Mouse (Mus musculus) intestine, embryonic 14.5 days (tissue): Measurements from ENCODE around the gene Plekhd1. TPM values are rescaled to one million over a fixed set of nuclear protein-coding genes. Genes with fewer than 3 reads are reported as not detected.

Source experiments
- ATAC-seq: fragments of 200-750 bp; cut with Nextera tagmentation; replicated peaks from 2 replicates; pipeline ENCODE4 v1.8.0; 2017; ENCODE audit warnings: low read depth, moderate number of reproducible peaks, moderate TSS enrichment, moderate library complexity; ENCODE audit not compliant: low FRiP score, low TSS enrichment
- DNase-seq: peaks from one replicate; pipeline ENCODE4 v3.0.0-alpha.2; 2018; ENCODE audit warnings: low spot score
- H3K27ac ChIP-seq: fragments of 300-500 bp; sonication (generic); 2 replicates; pipeline ENCODE4 v1.5.1; 2014; ENCODE audit warnings: low read depth, mild to moderate bottlenecking, control low read depth
- H3K27me3 ChIP-seq: fragments of 300-500 bp; sonication (generic); replicated peaks from 2 replicates; pipeline ENCODE4 v1.6.1; 2014; ENCODE audit warnings: low read length, control low read depth; ENCODE audit not compliant: control insufficient read depth, insufficient read depth
- H3K36me3 ChIP-seq: fragments of 300-500 bp; sonication (generic); 2 replicates; pipeline ENCODE4 v1.6.1; 2014; ENCODE audit warnings: low read length, control low read depth; ENCODE audit not compliant: control insufficient read depth, insufficient read depth
- H3K4me1 ChIP-seq: fragments of 300-500 bp; sonication (generic); replicated peaks from 2 replicates; pipeline ENCODE4 v1.6.1; 2014; ENCODE audit warnings: low read length, control low read depth, mixed read lengths; ENCODE audit not compliant: control insufficient read depth, insufficient read depth
- H3K4me2 ChIP-seq: fragments of 300-500 bp; sonication (generic); 2 replicates; pipeline ENCODE4 v1.6.1; 2014; ENCODE audit warnings: low read length
- H3K4me3 ChIP-seq: fragments of 300-500 bp; sonication (generic); 2 replicates; pipeline ENCODE4 v1.5.1; 2014; ENCODE audit warnings: low read depth, low read length, control low read depth, mixed read lengths
- H3K9ac ChIP-seq: fragments of 300-500 bp; sonication (generic); 2 replicates; pipeline ENCODE4 v1.6.1; 2014; ENCODE audit warnings: mild to moderate bottlenecking, low read length
- H3K9me3 ChIP-seq: fragments of 300-500 bp; sonication (generic); 2 replicates; pipeline ENCODE4 v1.6.1; 2016; ENCODE audit warnings: low read length, control low read depth; ENCODE audit not compliant: control insufficient read depth
- WGBS: fragments of 180-500 bp; shearing (Covaris S2); extraction: QIAGEN DNeasy Blood & Tissue Kit; methylation state at CpG from one replicate; pipeline ENCODE4 v1.1.7; 2014; 5-methylcytosine and 5-hydroxymethylcytosine counted together
- polyA plus RNA-seq: library from polyadenylated mRNA; unstranded; fragments of >200 nt; fragmentation: Nextera tagmentation; extraction: Ambion mirVana; gene quantifications from 2 replicates; pipeline ENCODE4 v1.2.1, GENCODE M21; 2014

The Plekhd1 gene
- polyA plus RNA-seq, 1 experiment from 2014 or later, result 11.8 TPM

GRCm38 (mm10) chr12:80706915-80707604 lies 14.7 kb downstream of the Plekhd1 start:
- DNase-seq, result peak; percentile 68
- peak overlapping the region; percentile 12 for H3K4me2 ChIP-seq
- no peak overlapping the region for H3K4me3 ChIP-seq
- peaks cover 11% of the 10 kb centered on the region for H3K4me1 ChIP-seq
- no peaks in the 10 kb centered on the region for H3K27me3 ChIP-seq
- H3K27ac ChIP-seq, result peak overlapping the region; percentile 34; the same call in 1 of the 2 replicates
- ATAC-seq, result no peak
- no peaks in the 10 kb centered on the region for H3K9me3 ChIP-seq
- H3K9ac ChIP-seq, result no peak overlapping the region
- 38% methylated on average over 6 of the region's 6 CpGs for WGBS
- no peaks in the 10 kb centered on the region for H3K36me3 ChIP-seq

GRCm38 (mm10) chr12:80715915-80716314 lies 23.5 kb downstream of the Plekhd1 start:
- Histone ChIP-seq H3K4me2 (no peak overlapping the region), H3K9me3 (no peaks in the 10 kb centered on the region), H3K9ac (no peak overlapping the region), H3K4me1 (no peaks in the 10 kb centered on the region), H3K4me3 (no peak overlapping the region), H3K27ac (no peak overlapping the region), H3K36me3 (no peaks in the 10 kb centered on the region), H3K27me3 (no peaks in the 10 kb centered on the region)
- no peak for ATAC-seq
- WGBS, result 64% methylated on average over 6 of the region's 6 CpGs
- DNase-seq, result no peak

GRCm38 (mm10) chr12:80719141-80719540 lies 26.8 kb downstream of the Plekhd1 start:
- Histone ChIP-seq H3K27ac (no peak overlapping the region), H3K27me3 (no peaks in the 10 kb centered on the region), H3K4me2 (no peak overlapping the region), H3K36me3 (no peaks in the 10 kb centered on the region), H3K9ac (no peak overlapping the region), H3K4me3 (no peak overlapping the region), H3K4me1 (no peaks in the 10 kb centered on the region), H3K9me3 (no peaks in the 10 kb centered on the region)
- WGBS, result 88% methylated on average over 2 of the region's 2 CpGs
- ATAC-seq, result no peak
- DNase-seq, result no peak

GRCm38 (mm10) chr12:80720507-80720906 lies 28.1 kb downstream of the Plekhd1 start:
- Histone ChIP-seq H3K9ac (no peak overlapping the region), H3K9me3 (no peaks in the 10 kb centered on the region), H3K27ac (no peak overlapping the region), H3K4me1 (no peaks in the 10 kb centered on the region), H3K27me3 (no peaks in the 10 kb centered on the region), H3K36me3 (no peaks in the 10 kb centered on the region), H3K4me2 (no peak overlapping the region), H3K4me3 (no peak overlapping the region)
- DNase-seq, result no peak
- no peak for ATAC-seq
- WGBS, result 80% methylated on average over 12 of the region's 12 CpGs

DNA sequence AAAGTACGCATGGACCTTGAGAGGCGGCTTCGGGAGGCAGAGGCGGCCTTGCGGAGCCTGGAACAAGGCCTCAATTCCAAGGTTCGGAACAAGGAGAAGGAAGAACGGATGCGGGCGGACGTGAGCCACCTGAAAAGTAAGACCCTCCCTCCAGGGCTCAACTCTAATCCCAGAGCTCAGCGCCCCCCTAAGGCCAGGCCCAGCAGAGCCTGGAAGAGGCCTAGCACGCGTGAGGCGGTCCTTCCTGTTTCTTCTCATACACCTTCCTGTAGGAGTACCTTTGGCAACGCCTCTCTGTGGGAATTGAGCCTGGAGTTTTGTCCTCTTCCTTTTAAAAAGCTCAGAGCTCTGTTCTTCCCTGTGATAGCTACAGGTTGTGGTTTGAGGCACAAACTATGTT lies 29.1 kb downstream of the Plekhd1 start:
- H3K4me3 ChIP-seq, result no peak overlapping the region
- H3K27me3 ChIP-seq, result no peaks in the 10 kb centered on the region
- no peaks in the 10 kb centered on the region for H3K9me3 ChIP-seq
- no peak overlapping the region for H3K27ac ChIP-seq
- no peaks in the 10 kb centered on the region for H3K36me3 ChIP-seq
- no peak overlapping the region for H3K4me2 ChIP-seq
- no peak for DNase-seq
- no peak for ATAC-seq
- 82% methylated on average over 15 of the region's 15 CpGs for WGBS
- H3K4me1 ChIP-seq, result no peaks in the 10 kb centered on the region
- no peak overlapping the region for H3K9ac ChIP-seq

GRCm38 (mm10) chr12:80724853-80725559 lies 32.6 kb downstream of the Plekhd1 start:
- ATAC-seq, result peak; percentile 38
- Histone ChIP-seq H3K4me2 (peak overlapping the region; percentile 37), H3K4me1 (no peaks in the 10 kb centered on the region), H3K9ac (no peak overlapping the region), H3K4me3 (no peak overlapping the region), H3K9me3 (no peaks in the 10 kb centered on the region), H3K27me3 (no peaks in the 10 kb centered on the region), H3K36me3 (no peaks in the 10 kb centered on the region), H3K27ac (no peak overlapping the region)
- DNase-seq, result peak; percentile 96
- 27% methylated on average over 10 of the region's 10 CpGs for WGBS

DNA sequence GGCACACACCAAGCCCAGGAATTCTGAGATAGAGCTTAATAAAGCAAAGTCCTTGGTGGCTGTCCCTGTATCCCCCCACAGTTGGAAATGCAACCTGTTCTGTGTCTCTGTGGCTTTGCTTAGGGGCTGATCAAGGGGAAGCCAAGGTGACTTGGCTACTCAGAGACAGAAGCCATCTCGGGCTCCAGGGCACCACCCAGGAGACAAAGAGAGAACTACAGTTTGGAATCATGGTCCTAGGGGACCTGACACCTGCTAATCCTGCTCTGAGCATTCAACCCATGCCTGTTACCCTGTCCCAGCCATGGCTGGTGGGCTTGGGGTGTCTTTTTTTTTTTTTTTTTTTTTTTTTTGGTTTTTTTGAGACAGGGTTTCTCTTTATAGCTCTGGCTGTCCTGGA lies 35.8 kb downstream of the Plekhd1 start:
- Histone ChIP-seq H3K4me2 (no peak overlapping the region), H3K27me3 (no peaks in the 10 kb centered on the region), H3K4me1 (no peaks in the 10 kb centered on the region), H3K36me3 (no peaks in the 10 kb centered on the region), H3K4me3 (no peak overlapping the region), H3K9ac (no peak overlapping the region), H3K27ac (no peak overlapping the region), H3K9me3 (no peaks in the 10 kb centered on the region)
- ATAC-seq, result no peak
- DNase-seq, result no peak
- 14% methylated on average over 1 of the region's 1 CpGs for WGBS

DNA sequence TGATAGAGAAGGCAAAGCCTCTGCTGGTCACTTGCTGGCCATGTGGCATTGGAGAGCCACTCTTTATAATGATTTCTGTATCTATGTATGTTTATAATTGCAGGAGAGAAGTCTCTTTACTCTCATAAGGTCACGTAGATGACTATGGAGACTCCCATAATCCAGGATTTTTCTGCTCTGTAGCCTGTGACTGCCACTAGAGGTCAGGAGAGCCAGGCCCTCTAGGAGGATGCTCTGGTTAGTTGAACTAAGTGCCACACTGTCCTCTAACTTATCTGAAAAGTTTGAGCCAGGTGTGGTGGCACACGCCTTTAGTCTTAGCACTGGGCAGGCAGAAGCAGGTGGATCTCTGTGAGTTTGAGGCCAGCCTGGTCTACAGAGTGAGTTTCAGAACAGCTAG lies 36.4 kb downstream of the Plekhd1 start:
- Histone ChIP-seq H3K9me3 (no peaks in the 10 kb centered on the region), H3K36me3 (no peaks in the 10 kb centered on the region), H3K27ac (no peak overlapping the region), H3K4me3 (no peak overlapping the region), H3K9ac (no peak overlapping the region), H3K4me2 (no peak overlapping the region), H3K27me3 (no peaks in the 10 kb centered on the region), H3K4me1 (no peaks in the 10 kb centered on the region)
- DNase-seq, result no peak
- 53% methylated on average over 2 of the region's 2 CpGs for WGBS
- ATAC-seq, result no peak
